Mouse (Mus musculus): ENCODE measurements around the gene Adh7.

The Adh7 gene

DNA sequence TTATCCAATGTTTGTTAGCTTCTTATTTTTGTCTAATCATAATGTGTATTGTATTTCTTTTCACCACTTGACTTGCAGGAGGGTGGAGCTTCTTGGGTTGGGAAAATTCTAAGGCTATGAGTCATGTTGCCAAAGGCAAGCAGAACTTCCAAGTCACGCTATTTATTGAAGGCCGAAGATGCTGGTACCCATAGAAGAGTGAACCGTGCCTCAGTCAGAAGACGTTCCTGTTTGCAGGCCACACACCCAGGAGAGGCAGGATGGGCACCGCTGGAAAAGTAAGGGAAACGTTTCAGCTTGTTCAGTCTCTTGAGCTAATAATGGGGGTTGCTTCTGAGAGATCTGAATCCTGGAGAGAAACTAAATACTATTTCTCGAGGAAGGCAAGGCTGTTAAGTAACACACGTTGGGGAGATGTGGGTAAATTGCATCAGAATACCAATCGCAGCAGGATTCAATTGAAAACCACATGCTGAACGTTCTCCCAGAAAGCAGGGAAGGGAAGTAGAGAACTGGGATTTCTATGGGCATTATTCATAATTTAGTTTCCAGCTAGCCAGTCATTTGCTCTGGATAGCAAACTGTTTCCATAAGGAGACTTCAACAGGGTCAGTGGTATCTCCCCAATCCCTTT is at the start of gene Adh7:
Adh7 (plus strand) TSS at position 130 of the 634 bp plus-strand sequence.
- no peak for DNase-seq

DNA sequence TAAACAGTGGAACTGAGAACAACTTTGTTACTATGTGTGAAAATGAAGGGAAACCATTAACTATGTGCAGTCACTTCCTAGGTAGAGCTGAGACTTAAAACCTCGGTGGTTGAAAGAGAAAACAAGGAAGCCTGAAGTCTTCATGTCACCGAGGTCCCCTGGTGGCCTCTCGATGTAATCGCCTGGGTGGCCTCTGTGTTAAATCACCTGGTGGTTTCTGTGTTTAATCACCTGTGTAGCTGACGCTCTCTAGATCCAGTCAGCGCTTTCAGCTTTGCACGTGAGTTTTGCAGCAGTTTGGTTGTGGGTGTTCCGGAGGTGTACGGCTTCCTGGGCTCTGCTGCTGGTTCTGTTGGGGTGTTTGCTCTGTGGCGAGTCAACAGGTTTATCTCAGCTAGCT is 44.3 kb upstream of the Adh7 start:
- peak in 1 of 2 experiments; percentile 22 for DNase-seq

DNA sequence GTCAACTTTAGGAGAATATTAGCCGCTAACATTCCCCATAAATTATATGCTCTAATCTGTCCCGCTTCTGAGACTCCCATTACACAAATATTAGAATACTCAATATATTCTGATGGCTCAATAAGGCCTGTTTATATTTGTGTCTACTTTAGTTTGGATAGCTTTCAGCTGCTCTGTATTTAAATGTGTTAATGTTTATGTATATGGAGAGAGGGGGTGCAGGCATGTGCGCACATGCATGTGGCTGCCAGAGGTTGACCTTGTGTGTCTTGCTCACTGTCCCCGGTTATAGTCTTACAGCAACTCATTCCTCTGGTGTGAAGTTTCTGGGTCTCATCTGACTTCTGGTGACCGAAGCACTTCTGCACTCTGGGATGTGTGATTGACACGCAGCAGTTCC is 42.0 kb upstream of the Adh7 start:
- DNase-seq = no peak

DNA sequence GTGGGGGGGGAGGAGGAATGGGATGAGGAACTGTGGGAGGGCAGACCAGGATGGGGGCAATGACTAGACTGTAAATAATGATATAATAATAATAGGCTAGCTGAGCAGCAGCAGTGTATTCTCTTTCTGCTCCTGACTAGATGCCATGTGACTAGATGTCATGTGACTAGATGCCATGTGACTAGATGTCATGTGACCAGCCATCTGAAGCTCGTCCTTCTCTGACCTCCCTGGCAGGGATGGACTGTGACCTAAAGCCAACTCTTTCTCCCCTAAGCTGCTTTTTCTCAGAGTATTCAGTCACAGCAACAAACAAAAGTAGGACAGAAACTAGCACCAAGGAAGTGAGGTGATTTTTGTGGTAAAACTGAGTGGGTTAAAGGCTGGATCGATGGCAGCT is 35.5 kb upstream of the Adh7 start:
- no peak for DNase-seq

DNA sequence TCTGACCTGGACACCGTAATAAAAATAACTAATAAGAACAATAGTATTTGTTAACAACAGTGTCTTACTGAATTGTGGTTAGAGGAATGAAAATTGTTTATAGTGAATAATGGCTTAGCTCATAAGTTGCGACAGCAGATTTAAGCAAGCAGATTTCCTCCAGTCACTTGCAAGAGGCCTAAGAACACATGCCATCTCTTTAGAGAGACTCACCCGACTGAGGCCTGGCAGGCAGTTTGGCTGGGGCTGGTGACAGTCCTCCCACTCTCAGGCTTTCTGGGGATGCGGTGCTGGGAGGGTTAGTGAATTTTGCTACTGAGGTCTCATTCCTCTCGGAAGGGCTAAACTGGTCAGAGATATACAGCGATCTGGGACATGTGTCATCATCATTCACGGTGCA is 34.2 kb upstream of the Adh7 start:
- no peak for DNase-seq

DNA sequence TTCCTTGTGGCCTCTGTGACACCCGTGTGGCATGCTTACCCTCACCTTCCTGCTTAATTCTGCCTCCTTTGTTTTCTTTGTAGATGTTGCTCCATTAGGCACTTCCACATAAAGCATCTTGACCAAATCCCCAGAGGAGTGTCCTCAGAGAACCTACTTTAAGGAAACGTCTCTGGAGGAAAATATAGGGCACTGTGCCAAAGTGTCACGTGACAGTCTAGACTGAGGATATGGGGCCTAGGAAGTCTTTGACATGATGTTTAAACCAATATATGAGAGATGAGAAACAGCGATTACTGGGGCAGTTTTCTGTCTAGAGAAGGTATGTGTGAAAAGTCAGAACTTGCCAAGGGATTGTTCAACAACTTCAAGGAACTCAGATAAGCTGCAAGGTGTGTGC is 32.3 kb upstream of the Adh7 start:
- DNase-seq = peak; percentile 20 to 51

DNA sequence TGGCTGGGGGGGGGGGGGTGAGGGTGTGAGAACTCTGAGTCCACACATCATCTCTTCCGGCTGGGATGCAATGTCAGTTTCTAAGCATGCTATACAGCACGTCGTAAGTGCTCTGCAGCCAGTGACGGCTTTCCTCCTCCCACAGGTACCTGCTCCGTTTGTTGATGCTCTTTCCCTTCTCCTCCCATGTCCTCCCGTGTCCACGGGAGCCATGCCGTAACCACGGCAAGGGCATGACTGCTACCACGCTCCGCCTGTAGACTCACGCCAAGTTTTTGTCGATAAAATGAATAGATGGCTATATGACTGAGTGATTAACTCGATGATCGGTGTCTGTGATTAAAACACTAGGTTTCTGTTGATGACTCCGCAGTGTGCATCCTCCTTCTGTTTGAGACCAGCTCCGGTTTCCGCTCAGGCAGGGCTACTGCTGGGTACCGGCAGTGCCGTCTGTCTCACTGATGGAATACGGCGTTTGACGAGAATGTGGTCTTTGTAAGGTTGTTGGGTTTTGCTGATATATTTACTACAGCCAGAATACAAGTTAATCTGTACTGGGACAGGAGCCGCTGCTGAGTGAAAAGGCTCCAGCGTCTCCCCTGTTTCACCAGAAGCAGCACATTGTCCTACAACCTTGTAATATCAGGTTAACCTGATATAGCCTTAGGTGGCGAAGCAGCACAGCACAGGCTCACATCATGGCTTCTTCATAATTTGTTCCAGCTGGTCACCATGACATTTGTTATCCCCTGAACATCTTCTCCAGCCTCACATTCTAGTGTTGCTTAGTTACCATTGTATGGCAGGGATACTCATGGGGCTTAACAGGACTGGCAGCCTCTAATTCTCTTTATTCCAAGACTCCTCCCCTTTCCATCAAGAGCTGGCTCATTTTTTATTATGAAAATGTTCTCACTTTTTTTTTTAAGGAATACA is 31.3 kb upstream of the Adh7 start:
- DNase-seq = no peak

DNA sequence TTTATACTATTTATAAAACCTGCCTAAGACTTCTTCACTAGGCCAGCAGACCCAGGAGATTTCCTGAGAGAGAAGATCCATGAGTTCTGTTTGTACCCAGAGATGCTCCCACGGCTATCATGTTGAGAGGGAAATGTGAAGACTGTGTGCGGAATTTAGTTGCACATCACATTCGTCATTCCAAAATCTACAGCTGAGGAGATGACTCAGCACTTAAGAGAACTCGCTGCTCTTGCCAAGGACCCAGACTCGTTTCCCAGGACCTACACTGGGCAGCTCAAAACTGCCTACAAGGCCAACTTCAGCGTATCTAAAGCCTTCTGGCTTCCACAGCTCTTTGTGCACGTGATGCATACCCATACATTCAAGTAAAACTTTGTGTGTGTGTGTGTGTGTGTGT is 25.3 kb upstream of the Adh7 start:
- no peak for DNase-seq

DNA sequence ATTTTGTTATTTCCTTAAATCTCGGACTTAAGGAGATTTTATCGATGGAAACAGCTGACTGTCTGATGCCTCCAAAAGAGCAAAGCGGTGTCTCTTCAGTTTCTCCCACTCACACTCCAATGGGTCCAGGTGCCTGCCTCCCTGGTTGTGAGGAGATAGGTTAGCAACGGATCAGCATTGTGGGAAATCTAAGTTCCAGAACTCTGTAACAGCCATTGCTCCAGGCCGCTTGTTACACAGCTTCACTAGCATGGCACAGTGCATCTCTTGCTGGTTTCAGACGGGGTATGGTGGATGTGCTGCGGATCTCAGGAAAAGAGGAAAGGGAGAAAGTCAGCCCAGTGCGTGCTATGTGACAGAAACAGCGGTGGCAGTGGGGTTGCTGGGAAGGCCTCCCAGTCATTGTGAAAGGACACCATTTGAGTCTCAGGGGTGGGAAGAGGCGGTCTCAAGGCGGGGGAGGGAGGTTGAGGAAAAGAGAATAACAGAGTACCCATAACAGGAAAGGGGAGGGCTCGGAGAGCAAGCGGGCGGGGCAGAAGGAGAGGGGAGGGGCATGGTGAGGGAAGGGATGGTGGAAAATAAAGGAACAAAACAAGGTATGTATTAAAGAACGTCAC is 23.8 kb upstream of the Adh7 start, which contains the start of gene 4930579F01Rik:
4930579F01Rik (minus strand) TSS at position 143 of the 620 bp plus-strand sequence.
- DNase-seq = no peak

DNA sequence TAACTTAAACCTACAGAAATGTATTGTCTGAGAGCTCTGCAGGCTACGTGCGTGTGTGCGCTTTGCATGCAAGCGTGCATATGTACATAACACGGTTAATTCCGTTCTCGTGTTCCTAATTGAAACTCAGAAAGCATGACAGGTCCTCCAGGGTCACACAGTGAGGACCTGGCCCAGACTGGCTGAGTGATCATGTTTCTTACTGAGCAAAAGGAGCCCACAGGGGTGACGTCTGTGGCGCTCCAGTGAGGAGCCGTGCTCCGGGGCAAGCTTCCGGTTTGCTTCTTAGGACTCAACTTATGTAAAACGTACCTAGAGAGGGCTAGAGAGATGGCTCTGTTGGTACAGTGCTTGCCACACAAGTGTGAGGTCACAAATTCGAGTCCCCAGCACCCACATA is 20.5 kb upstream of the Adh7 start:
- no peak for DNase-seq

DNA sequence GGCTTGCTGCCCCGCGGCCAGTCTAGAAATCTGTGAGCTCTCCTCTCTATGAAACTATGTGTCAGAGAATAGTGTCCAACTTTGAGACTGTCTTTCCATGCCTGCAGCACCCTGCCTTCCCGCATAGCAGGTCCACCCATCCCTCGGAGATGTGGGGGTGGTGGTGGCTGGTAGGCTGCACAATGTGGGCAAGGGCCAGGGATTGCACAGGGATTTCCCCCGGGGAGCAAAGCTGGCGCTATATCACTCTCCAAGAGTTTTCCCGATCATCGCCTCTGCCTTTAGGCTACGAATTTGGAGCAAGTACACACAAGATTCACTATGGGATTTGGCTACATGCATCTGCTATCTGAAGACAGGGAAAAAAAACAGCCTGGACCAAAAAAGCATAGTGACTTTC is 20.0 kb upstream of the Adh7 start:
- DNase-seq = no peak

DNA sequence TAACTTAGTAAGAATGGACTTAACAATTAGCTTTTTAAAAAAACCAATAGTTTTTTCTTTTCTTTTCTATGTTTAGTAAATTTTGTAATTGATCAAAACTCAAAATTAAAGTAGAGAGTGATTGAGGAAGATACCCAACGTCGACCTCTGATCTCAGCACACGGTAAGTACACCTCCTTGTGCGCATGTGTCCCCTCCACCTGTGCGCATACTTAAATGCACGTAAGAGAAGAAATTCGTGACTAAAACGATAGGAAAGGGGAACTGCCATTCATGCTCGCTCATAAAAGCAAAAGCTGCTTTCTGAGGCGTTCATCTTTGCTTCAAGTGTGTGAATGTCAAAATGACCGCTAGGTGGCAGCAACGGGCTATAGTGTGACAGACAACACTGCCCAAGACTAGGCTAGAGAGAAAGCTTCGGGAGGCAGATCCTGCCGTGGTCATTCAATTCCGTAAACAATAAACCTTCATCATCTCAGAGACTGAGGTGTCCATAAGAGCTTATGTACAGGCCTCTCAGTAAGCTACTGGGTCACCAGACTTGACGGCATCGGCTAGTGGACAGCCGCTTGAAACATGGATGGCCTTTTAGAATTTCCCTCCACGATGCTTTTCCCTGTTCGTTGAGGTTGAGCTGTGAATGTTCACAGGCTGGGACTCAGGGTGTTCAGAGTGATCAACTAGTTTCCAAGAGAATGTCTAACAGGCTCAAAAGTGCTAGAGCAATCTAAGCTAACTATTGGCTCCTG is 19.4 kb upstream of the Adh7 start:
- DNase-seq = peak; percentile 83 to 95

DNA sequence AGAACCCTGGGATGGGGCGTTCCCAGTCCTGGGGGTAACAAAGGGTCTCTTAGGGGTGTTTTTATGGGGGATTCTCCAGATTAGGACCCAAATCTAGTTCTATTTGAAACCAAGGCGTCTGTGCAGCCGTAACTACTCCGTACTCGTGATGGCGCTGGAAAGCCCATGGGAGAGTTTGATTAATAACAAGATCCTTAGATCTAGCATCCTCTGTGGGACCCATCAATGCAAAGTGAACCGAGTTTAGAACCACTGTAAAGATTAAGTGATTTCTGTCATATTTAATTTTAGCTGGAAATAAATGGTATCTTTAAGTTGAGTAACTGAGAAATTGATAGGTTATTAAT is 18.9 kb upstream of the Adh7 start:
- no peak for DNase-seq

DNA sequence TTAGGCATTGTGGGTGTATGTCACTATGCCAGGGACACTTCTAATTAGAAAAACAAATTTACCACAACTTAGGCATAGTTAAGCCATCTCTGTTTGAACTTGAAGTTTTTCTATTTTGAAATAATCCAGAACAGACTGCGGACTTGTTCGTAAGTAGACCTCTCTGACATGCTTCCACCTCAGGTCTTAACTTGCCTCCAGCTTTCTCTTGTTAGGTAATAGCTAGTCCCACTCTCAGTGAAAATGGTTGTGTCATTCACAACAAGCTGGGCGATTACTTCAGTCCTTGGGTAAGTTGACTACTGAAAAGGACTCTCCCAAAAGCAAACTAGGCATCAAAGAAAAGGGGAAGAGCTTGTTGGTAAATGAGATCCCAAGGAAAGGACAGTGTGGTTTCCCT is 8.7 kb upstream of the Adh7 start:
- DNase-seq = no peak

DNA sequence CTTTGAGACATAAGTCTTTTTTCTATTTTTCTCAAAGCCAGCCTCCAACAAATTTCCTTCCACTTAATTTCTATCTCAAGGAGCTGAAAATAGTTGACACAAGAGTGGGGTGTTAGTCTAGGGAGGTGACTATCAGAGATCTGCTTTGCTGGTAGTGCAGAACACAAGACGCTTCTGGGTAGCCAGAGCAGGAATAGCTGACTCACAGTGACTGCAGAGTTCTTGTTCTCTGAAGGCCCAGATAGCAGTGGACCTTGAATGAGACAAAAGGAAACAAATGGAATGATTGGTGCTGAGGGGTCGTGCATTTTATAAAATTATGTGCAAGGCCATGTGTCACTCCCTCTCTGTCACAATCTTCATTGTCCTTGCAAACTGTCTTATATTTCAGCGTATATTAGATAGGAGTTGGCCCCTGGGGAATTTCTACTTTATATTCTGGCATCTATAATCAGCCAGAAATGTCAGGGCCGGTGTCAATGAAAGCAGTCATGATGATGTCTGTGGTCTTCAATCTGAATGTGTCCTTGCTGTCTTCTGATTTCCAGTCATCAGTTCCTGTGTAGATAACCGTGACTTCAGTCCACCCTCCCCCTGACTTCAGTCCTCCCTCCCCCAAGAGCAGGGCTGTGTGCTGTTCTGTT is 7.0 kb upstream of the Adh7 start:
- no peak for DNase-seq

DNA sequence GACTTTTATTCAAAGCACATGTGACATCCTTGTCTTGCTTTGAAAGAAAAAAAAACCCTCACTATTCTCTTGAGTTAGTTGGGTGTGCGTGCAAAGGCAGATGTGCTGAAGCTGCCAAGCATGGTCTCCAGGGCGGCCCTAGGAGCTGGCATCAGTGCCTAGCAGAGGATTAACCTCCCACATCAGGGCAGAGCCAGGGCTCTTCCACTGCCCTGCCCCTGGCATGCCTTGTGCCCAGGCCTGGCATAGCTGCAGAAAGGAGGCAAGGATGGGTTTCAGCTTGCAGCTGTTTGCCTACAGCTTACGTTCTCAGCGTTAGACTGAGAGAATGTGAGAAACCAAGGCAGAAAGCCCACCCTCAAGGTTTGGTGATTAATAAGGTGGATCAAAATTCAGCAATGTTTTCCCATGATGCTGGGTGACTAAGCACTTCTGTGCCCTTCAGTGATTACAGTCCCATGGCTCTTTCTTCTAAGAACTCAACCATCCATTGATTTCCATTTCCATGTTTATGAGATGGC is 5.1 kb upstream of the Adh7 start:
- DNase-seq = no peak

DNA sequence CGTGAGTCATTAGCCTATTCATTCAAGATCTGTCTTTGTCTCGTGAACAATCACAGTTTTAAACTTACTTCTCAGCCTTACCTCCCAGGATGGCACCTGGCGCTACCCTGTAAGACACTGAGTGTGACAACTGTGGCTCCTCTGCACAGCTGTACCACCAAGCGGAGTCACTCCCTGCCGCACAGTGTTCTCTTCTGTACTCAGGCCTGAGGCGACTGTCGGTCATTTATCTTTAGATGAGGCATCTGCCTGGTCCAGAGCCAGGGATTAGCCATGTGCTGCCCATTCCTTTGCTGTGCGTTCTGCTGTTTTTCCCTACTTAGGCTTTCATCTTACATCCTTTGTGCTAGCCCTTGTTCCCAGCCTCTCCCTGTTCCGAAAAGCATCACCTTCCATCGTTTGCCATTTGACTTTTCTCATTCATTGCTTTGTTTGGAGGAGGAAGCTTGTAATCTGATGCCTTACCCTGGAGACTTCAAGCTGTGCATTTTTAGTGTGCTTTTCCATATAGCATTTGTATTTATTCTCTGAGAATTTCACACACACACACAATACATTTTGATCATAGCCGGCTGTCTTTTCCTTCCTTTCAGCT is 2.1 kb upstream of the Adh7 start:
- DNase-seq = no peak

DNA sequence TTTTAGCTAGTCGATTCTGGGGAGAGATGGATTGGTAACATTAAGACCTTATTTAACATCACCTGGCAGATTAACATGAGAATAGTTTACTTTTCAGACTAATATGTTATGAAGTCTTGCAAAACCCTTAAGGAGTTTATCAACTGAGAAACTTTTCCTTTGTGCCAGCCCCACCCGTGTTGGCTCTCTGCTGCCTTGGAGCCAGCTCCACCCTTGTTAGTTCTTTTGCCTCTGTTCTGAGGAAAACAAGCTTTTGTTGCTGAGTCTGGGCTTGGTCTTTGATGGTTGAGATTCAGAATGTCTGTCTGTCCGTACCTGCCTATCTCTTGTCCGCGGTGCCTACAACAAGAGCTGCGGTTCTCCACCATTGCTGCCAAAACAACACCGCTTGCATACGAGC is 1.5 kb upstream of the Adh7 start:
- no peak for DNase-seq

DNA sequence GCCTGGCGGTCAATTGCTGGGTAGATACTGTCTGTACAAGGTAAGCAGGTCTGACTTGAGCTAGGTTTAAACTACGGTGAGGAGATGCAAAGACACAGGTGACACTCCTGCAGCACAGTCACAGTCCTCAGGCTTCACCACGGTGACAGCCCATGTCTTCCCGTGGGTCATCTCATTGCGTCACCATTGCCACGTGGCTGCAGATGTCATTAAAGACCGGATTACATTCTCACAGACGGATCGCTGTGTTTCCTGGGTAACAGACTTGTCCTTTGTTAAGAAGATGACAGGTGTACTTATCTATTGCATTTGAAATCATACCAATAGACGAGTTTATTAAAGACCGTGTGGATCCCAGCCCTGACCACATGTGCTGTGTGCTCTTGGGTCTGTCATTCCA is 3.6 kb downstream of the Adh7 start:
- DNase-seq = no peak

DNA sequence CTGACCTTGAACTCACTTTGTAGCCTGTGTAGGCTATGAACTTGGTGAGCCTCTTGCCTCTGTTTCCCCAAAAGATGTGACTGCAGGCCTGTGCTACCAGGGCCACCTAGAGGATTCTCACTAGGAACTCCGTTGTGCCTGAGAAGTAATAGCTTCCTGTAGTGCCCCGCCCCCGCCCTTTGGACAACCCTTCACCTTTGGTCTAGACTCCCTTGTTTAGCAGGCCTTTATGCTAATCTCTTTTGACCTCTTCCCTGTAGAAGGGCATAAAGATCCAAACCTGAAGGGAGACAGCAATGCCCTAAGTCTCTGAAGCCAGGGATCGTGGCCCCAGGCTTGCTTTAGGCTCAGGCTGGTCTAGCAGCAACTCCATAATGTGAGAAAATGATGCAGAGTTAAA is 5.0 kb downstream of the Adh7 start:
- DNase-seq = peak in 1 of 2 experiments; percentile 27

DNA sequence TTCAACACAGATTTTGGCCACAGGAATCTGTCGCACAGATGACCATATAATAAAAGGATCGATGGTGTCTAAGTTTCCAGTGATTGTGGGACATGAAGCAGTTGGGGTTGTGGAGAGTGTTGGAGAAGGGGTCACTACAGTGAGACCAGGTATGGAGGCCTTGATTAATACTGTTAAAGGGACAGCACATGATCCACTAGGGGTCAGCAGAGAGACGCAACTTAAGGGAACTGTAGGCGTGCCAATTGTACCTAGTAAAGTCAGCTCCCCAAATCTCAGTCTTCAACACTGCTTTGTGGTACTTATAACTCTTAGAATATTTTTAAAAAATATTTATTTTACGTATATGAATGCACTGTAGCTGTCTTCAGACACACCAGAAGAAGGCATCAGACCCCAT is 5.4 kb downstream of the Adh7 start:
- peak; percentile 89 for DNase-seq

DNA sequence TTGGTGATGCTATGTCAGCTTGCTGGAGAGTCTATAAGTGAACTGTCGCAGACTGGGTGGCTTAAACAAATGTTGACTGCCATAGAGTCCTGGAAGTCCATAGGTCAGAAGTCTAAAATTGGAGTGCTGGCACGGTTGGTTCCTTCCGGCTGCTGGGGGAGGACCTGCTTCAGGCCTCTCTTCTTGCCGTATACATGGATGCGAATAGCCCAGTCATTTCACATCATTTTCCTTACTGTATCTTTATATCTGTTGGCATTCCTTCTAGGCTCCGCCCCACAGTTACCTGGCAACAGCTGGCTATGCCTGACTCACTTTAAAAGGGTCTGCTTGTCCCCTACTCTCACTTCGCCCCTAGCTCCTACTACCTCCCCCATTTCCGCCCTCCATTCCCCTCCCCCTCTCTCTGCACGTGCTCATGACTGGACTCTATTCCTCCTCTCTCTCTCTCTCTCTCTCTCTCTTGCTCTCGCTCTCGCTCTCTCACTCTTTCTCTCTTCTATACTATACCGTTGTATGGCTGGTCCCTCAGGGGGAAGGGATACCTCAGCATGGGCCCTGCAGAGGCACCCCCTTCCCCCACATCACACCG is 6.9 kb downstream of the Adh7 start:
- no peak for DNase-seq
